Mouse (Mus musculus) heart, embryonic 14.5 days (tissue): ENCODE measurements around the gene Tal1. TPM values are rescaled to one million over a fixed set of nuclear protein-coding genes. Genes with fewer than 3 reads are reported as not detected.

Source experiments
- ATAC-seq: fragments of 200-750 bp; cut with Nextera tagmentation; 2 replicates; pipeline ENCODE4 v1.8.0; 2017; ENCODE audit warnings: low read depth, moderate TSS enrichment; ENCODE audit not compliant: insufficient number of reproducible peaks, insufficient read depth, low FRiP score
- H3K27ac ChIP-seq, 2 experiments: fragments of 200-500 bp in 1 of 2; fragments of 300-500 bp in 1 of 2; sonication (generic) in 1 of 2; replicated peaks in 1 of 2; 2 replicates each; pipeline ENCODE4 v1.5.1; 2012 to 2014; ENCODE audit warnings: low read depth in 2 of 2, low read length in 2 of 2, control low read depth in 1 of 2, mild to moderate bottlenecking in 1 of 2, mixed read lengths in 1 of 2; ENCODE audit not compliant: control insufficient read depth in 1 of 2, insufficient read depth in 1 of 2
- H3K27me3 ChIP-seq: fragments of 300-500 bp; sonication (generic); 2 replicates; pipeline ENCODE4 v1.6.1; 2014; ENCODE audit warnings: mild to moderate bottlenecking, low read length, control low read depth; ENCODE audit not compliant: control insufficient read depth, insufficient read depth
- H3K36me3 ChIP-seq: fragments of 300-500 bp; sonication (generic); 2 replicates; pipeline ENCODE4 v1.6.1; 2014; ENCODE audit warnings: mild to moderate bottlenecking, control low read depth, low read length, mixed read lengths; ENCODE audit not compliant: control insufficient read depth, insufficient read depth
- H3K4me1 ChIP-seq, 2 experiments: fragments of 200-500 bp in 1 of 2; fragments of 300-500 bp in 1 of 2; sonication (generic) in 1 of 2; 2 replicates each; pipeline ENCODE4 v1.6.1; 2012 to 2014; ENCODE audit warnings: low read length in 2 of 2, control low read depth in 1 of 2, mixed read lengths in 1 of 2; ENCODE audit not compliant: control insufficient read depth in 2 of 2, insufficient read depth in 2 of 2
- H3K4me2 ChIP-seq: fragments of 300-500 bp; sonication (generic); 2 replicates; pipeline ENCODE4 v1.6.1; 2014; ENCODE audit warnings: mild to moderate bottlenecking, low read length
- H3K4me3 ChIP-seq, 2 experiments: fragments of 200-500 bp in 1 of 2; fragments of 300-500 bp in 1 of 2; sonication (generic) in 1 of 2; 2 replicates each; pipeline ENCODE4 v1.5.1; 2012 to 2014; ENCODE audit warnings: low read length in 2 of 2, mild to moderate bottlenecking in 2 of 2, control low read depth in 1 of 2, low read depth in 1 of 2, moderate library complexity in 1 of 2; ENCODE audit not compliant: control insufficient read depth in 1 of 2, insufficient read depth in 1 of 2
- H3K9ac ChIP-seq: fragments of 300-500 bp; sonication (generic); 2 replicates; pipeline ENCODE4 v1.6.1; 2014; ENCODE audit warnings: mild to moderate bottlenecking, low read length
- H3K9me3 ChIP-seq: fragments of 300-500 bp; sonication (generic); 2 replicates; pipeline ENCODE4 v1.6.1; 2016; ENCODE audit warnings: low read length, control low read depth; ENCODE audit not compliant: control insufficient read depth
- whole genome bisulfite sequencing: fragments of 180-500 bp; shearing (Covaris S2); extraction: QIAGEN DNeasy Blood & Tissue Kit; methylation state at CpG from one replicate; pipeline ENCODE4 v1.1.7; 2014; 5-methylcytosine and 5-hydroxymethylcytosine counted together
- polyA plus RNA-seq: library from polyadenylated mRNA; unstranded; fragments of >200 nt; fragmentation: Nextera tagmentation; extraction: Ambion mirVana; gene quantifications from 2 replicates; pipeline ENCODE4 v1.2.1, GENCODE M21; 2014

The Tal1 gene
- polyA plus RNA-seq, 1 experiment from 2014 or later, result 2.8 TPM

DNA sequence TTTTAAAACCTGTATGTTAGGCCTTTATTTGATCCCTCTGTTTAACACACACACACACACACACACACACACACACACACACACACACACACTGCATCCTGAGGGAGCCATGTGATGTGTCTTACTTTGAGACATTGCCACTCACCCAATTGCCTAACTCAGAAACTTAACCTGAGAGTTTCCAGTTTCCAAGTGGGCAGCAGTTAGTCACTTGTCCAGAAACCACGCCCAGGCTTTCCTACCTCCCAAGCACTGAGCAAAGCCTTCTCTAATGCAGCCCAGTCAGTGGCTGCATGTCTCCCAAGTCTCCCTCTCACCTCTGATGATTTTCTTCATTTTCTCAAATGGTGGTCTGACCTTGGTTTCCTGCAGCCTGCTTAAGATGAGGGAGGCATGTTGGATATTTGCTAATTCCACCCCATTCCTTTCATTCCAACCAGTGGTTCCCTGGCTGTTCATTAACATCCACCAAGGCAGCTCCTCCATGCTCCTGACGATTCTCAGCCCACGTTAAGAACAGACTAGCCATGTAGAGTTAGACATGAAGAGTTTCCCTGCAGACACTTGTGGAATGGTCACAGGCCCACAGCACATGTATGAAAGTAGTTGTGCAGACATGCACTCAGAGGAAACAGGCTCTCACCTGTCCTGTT, 30.7 kb downstream of the Tal1 start:
- no peaks in the 10 kb centered on the region; a peak in 1 of 4 replicates for H3K4me1 ChIP-seq
- no peak overlapping the region for H3K27ac ChIP-seq
- no peak for ATAC-seq
- no peak overlapping the region for H3K4me3 ChIP-seq
- H3K4me2 ChIP-seq, result no peak overlapping the region
- H3K27me3 ChIP-seq, result peaks cover 29% of the 10 kb centered on the region
- no peaks in the 10 kb centered on the region for H3K9me3 ChIP-seq
- H3K36me3 ChIP-seq, result no peaks in the 10 kb centered on the region
- 48% methylated on average over 3 of the region's 3 CpGs for WGBS
- no peak overlapping the region for H3K9ac ChIP-seq

DNA sequence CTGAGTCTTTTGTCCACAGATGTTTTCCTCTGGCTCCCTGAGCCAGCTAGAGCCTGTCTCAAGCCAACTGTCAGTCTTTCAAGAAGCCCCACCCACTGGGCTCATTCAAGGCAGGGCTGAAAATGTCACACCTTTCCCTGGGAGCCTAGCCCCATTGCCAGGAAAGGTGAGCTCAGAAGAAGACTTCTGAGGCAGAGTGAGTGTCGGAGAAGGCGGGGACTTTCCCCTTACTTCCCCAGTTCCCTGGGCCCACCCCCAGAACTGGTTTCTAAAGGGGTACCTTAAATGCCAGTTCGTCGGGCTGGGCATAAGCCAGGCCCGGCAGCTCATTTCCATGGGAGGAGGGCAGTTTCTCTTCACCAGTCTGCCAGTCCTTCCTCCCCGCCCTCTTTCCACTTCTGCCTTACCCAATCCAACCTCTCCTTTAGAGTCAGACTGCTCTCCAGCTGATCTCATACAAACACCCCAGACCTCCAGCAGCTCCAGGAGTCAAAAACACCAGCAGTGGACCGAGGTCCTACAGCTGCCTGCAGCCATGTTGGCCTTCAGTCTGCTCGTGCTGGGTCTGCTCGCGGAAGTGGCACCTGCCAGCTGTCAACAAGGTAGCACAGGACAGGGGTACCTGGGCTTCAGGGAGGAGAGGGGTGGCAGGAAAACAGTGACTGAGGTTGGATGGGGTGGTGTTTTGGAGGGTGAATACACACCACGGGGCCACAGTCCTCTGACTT, 32.5 kb downstream of the Tal1 start, which contains the start of gene Pdzk1ip1:
Gene Pdzk1ip1 (plus strand): TSS at position 98 of the 728 bp plus-strand sequence.
- H3K27me3 ChIP-seq, result peaks cover 38% of the 10 kb centered on the region
- peak within 1 kb of the TSS; percentile 13; the same call in 1 of the 2 replicates for H3K9ac ChIP-seq
- H3K4me1 ChIP-seq, result no peaks in the 10 kb centered on the region; a peak in 1 of 4 replicates
- 0 out of 4 replicates have a peak within 1 kb of the TSS, but pooled peaks of 1 of the 2 experiments have one; percentile 14 for H3K4me3 ChIP-seq
- H3K9me3 ChIP-seq, result no peaks in the 10 kb centered on the region
- no peak within 1 kb of the TSS for H3K27ac ChIP-seq
- no peaks in the 10 kb centered on the region for H3K36me3 ChIP-seq
- WGBS, result 17% methylated on average over 11 of the region's 11 CpGs
- ATAC-seq, result no peak
- H3K4me2 ChIP-seq, result peak within 1 kb of the TSS; percentile 53

DNA sequence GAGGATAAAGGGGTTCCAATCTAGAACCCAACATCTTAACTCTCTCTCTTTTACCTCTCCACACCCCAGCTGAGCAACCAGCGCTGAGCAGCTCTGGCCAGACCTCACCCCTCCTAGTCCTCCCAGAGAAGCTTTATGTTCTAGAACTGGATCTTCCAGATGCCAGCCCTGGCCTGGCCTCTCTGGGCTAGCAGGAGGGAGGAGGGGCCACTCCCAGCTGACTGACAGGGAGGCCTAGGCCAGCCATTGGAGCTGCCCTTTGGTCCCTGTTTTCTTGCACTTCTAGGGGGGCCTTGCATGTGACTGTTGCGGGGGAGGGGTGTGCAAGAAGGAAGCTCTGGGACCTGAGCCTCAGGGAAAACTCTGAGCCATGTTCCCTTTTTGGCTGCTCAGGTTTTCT, 34.4 kb downstream of the Tal1 start:
- Histone ChIP-seq H3K4me2 (no peak overlapping the region), H3K4me3 (no peak overlapping the region), H3K9me3 (no peaks in the 10 kb centered on the region), H3K4me1 (peaks cover 0 to 3% of the 10 kb centered on the region in 2 experiments; a peak in 2 of 4 replicates), H3K9ac (no peak overlapping the region), H3K36me3 (no peaks in the 10 kb centered on the region), H3K27ac (no peak overlapping the region), H3K27me3 (peaks cover 40% of the 10 kb centered on the region)
- 67% methylated on average over 2 of the region's 2 CpGs for WGBS
- ATAC-seq, result no peak

DNA sequence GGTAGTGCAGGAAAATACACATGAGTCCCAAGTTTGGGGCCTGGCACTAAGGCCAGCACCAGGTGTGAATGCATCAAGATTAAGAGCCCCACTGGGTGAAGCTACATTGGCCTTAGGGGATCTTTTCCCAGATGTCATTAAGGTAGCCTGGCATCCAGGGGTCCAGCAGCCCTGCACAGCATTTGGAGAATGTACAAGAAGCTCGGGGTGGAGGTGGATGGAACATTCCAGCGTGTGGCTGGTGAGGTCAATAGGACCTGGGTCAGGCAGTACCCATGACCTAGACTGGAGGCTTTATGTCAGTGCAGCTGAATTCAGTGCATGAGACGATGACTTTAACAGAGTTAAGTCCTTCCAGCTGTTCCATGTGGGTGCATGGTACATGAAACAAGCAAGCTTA, 35.6 kb downstream of the Tal1 start:
- Histone ChIP-seq H3K9ac (no peak overlapping the region), H3K9me3 (no peaks in the 10 kb centered on the region), H3K36me3 (no peaks in the 10 kb centered on the region), H3K27me3 (peaks cover 43% of the 10 kb centered on the region), H3K4me2 (no peak overlapping the region), H3K4me3 (no peak overlapping the region), H3K27ac (no peak overlapping the region), H3K4me1 (peaks cover 6 to 14% of the 10 kb centered on the region in 2 experiments)
- ATAC-seq, result no peak
- WGBS, result 78% methylated on average over 3 of the region's 3 CpGs

DNA sequence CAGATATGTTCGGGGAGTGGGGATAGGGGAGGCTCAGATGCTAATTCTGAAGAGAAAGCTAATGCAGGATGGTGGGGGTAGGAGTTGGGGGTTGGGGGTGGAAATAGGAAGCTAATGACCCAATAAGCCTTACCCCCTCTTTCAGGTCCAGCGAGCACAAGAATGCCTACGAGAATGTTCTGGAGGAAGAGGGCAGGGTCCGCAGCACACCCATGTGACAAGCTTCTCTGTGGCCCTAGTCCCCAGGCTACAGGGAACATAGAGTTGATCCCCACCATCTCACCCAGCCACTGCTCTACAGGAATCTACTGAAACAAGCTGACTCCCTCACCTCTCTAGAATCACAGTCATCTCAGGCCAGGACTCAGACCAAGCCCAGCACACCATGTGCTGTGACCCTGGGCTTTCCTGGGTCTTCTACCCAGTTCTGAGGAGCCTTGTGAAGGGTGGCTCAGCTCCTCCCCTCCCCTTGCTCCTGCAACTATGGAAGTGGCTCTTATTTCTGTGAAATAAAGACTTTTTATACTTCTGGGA, 37.2 kb downstream of the Tal1 start:
- Histone ChIP-seq H3K9me3 (no peaks in the 10 kb centered on the region), H3K4me3 (no peak overlapping the region), H3K27ac (no peak overlapping the region), H3K27me3 (peaks cover 34% of the 10 kb centered on the region), H3K4me1 (peaks cover 10 to 18% of the 10 kb centered on the region in 2 experiments), H3K36me3 (no peaks in the 10 kb centered on the region), H3K9ac (no peak overlapping the region), H3K4me2 (no peak overlapping the region)
- 81% methylated on average over 4 of the region's 4 CpGs for whole genome bisulfite sequencing
- no peak for ATAC-seq

DNA sequence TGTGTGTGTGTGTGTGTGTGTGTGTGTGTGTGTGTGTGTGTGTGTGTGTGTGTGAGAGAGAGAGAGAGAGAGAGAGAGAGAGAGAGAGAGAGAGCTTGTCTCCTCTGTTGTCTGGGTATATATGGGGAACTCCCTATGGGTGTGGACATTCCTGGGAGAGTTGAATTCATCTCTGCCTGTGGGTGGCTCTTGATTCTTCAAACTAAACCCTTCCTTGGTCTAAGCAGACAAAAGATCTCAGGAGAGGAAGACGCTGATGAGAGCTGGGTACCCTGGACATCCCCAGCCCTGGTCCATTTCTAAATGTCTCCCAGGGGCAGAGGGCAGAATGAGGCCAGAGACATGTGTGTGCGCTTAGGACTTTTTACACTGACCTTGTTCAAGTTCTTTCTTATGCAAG, 37.8 kb downstream of the Tal1 start:
- Histone ChIP-seq H3K4me1 (peaks cover 10 to 18% of the 10 kb centered on the region in 2 experiments), H3K9me3 (no peaks in the 10 kb centered on the region), H3K36me3 (no peaks in the 10 kb centered on the region), H3K27me3 (peaks cover 28% of the 10 kb centered on the region), H3K9ac (no peak overlapping the region), H3K27ac (no peak overlapping the region), H3K4me3 (no peak overlapping the region), H3K4me2 (no peak overlapping the region)
- no peak for ATAC-seq
- 82% methylated on average over 2 of the region's 2 CpGs for WGBS

DNA sequence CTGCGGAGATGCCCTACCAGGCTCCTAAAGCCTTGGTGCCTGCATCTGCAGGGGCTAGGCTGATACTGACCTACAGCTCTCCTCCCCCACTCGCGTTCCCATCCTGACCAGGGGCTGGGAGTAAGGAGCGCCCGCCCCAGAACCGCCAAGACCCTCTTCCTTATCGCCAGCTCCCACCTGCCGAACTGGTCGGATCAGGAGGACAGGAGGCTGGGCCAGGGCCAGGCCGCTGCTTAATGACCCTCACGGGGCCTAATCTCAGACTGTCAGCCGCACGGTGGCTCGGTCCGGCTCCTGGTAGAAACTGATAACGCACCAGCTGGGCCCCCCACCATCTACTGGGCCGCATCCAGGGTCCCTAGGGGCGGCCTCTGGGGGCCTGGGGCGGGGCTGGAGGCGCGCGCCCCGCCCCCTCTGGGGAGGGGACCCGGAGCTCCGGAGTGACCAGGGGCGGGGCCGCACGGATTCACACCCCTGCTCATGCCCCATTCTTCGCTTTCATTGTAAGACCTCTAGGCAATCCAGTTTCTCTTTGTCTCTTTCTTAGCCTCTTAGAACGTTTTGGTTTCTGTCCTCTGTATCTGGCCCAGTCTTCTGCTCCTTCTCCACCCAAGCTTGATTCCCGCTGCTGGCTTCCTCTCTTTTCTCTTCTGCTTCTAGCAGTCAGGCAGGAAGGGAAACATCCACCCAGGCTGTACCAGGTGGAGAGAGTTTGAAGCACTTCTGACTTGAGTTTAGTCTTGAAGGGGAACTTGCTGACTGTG, 39.6 kb downstream of the Tal1 start:
- ATAC-seq, result peak; percentile 75
- H3K4me2 ChIP-seq, result peak overlapping the region; percentile 89
- H3K4me1 ChIP-seq, result peaks cover 10 to 18% of the 10 kb centered on the region in 2 experiments
- H3K9me3 ChIP-seq, result no peaks in the 10 kb centered on the region
- H3K36me3 ChIP-seq, result no peaks in the 10 kb centered on the region
- peak overlapping the region; percentile 65 for H3K9ac ChIP-seq
- peaks cover 16% of the 10 kb centered on the region for H3K27me3 ChIP-seq
- H3K27ac ChIP-seq, result 0 out of 4 replicates have a peak overlapping the region, but pooled peaks of 1 of the 2 experiments have one; percentile 8
- H3K4me3 ChIP-seq, result peak overlapping the region; percentile 30 to 45
- WGBS, result 1% methylated on average over 31 of the region's 31 CpGs
